Mouse (Mus musculus) forebrain, embryonic 14.5 days (tissue): ENCODE results near the gene Usp30. TPM values are rescaled to one million over a fixed set of nuclear protein-coding genes. Genes with fewer than 3 reads are reported as not detected.

Experiments
- ATAC-seq: fragments of 200-750 bp; cut with Nextera tagmentation; 2 replicates; pipeline ENCODE4 v1.8.0; 2017; ENCODE audit warnings: mild to moderate bottlenecking, moderate library complexity
- DNase-seq: peaks from one replicate; pipeline ENCODE4 v3.0.0-alpha.2; 2015; ENCODE audit warnings: low spot score
- H3K27ac ChIP-seq: fragments of 300-500 bp; sonication (generic); 2 replicates; pipeline ENCODE4 v1.5.1; 2014; ENCODE audit warnings: low read depth, mild to moderate bottlenecking, control low read depth, low read length, moderate library complexity
- H3K27me3 ChIP-seq: fragments of 300-500 bp; sonication (generic); replicated peaks from 2 replicates; pipeline ENCODE4 v1.6.1; 2014; ENCODE audit warnings: low read length, control low read depth, mixed read lengths; ENCODE audit not compliant: control insufficient read depth, insufficient read depth
- H3K36me3 ChIP-seq: fragments of 300-500 bp; sonication (generic); 2 replicates; pipeline ENCODE4 v1.6.1; 2014; ENCODE audit warnings: low read length, control low read depth; ENCODE audit not compliant: control insufficient read depth, insufficient read depth
- H3K4me1 ChIP-seq: fragments of 300-500 bp; sonication (generic); 2 replicates; pipeline ENCODE4 v1.6.1; 2014; ENCODE audit warnings: antibody characterized with exemption, low read length, control low read depth; ENCODE audit not compliant: control insufficient read depth, insufficient read depth
- H3K4me2 ChIP-seq: fragments of 300-500 bp; sonication (generic); 2 replicates; pipeline ENCODE4 v1.6.1; 2014; ENCODE audit warnings: mild to moderate bottlenecking, control low read depth, low read length
- H3K4me3 ChIP-seq: fragments of 300-500 bp; sonication (generic); 2 replicates; pipeline ENCODE4 v1.5.1; 2014; ENCODE audit warnings: low read depth, low read length, control low read depth
- H3K9ac ChIP-seq: fragments of 300-500 bp; sonication (generic); 2 replicates; pipeline ENCODE4 v1.6.1; 2014; ENCODE audit warnings: mild to moderate bottlenecking, low read length, control low read depth, moderate library complexity
- H3K9me3 ChIP-seq: fragments of 300-500 bp; sonication (generic); replicated peaks from 2 replicates; pipeline ENCODE4 v1.6.1; 2016; ENCODE audit warnings: low read length, control low read depth, mixed read lengths; ENCODE audit not compliant: control insufficient read depth
- WGBS: fragments of 180-500 bp; shearing (Covaris S2); extraction: QIAGEN DNeasy Blood & Tissue Kit; methylation state at CpG from one replicate; pipeline ENCODE4 v1.1.7; 2014; 5-methylcytosine and 5-hydroxymethylcytosine counted together
- polyA plus RNA-seq: library from polyadenylated mRNA; unstranded; fragments of >200 nt; fragmentation: Nextera tagmentation; extraction: Ambion mirVana; gene quantifications from 2 replicates; pipeline ENCODE4 v1.2.1, GENCODE M21; 2014

Usp30 gene
- polyA plus RNA-seq, result 13.9 and 16.9 TPM in 2 replicates

DNA sequence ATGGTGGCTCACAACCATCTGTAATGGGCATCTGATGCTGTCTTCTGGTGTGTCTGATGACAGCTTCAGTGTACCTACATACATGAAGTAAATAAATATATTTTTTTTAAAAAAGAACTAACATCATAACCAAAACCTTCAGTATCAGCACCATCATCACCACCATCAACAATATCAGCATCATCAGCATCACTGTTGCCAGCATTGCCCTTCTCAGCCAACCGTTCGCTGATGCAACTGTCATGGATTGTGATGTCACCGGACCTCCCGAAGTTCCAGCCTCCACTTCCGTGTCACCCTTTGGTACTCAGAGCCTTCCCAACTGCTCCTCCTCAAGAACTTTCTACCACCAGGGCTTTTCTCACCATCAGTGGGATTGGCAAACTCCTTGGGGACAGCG, at the start of gene Usp30:
TSS of gene Usp30 (plus strand) at position 301 of the 400 bp plus-strand sequence.
- DNase-seq (no peak), ATAC-seq (no peak)
- H3K9me3 ChIP-seq, result no peaks in the 10 kb centered on the region
- no peak within 1 kb of the TSS for H3K9ac ChIP-seq
- 96% methylated on average over 6 of the region's 6 CpGs for WGBS
- no peak within 1 kb of the TSS for H3K4me3 ChIP-seq
- H3K27ac ChIP-seq, result no peak within 1 kb of the TSS
- H3K36me3 ChIP-seq, result peaks cover 12% of the 10 kb centered on the region
- H3K4me2 ChIP-seq, result no peak within 1 kb of the TSS
- no peaks in the 10 kb centered on the region for H3K27me3 ChIP-seq
- H3K4me1 ChIP-seq, result peaks cover 4% of the 10 kb centered on the region; the same call in 1 of the 2 replicates

GRCm38 (mm10) chr5:114024390-114024789, 40.9 kb upstream of the Usp30 start:
- WGBS, result 56% methylated on average over 6 of the region's 6 CpGs
- no peak overlapping the region for H3K4me3 ChIP-seq
- H3K27me3 ChIP-seq, result no peaks in the 10 kb centered on the region
- no peak for DNase-seq
- no peak for ATAC-seq
- no peaks in the 10 kb centered on the region for H3K9me3 ChIP-seq
- H3K4me2 ChIP-seq, result peak overlapping the region; percentile 14; the same call in 1 of the 2 replicates
- peaks cover 8% of the 10 kb centered on the region; the same call in 1 of the 2 replicates for H3K36me3 ChIP-seq
- H3K27ac ChIP-seq, result no peak overlapping the region
- no peaks in the 10 kb centered on the region for H3K4me1 ChIP-seq
- H3K9ac ChIP-seq, result no peak overlapping the region

DNA sequence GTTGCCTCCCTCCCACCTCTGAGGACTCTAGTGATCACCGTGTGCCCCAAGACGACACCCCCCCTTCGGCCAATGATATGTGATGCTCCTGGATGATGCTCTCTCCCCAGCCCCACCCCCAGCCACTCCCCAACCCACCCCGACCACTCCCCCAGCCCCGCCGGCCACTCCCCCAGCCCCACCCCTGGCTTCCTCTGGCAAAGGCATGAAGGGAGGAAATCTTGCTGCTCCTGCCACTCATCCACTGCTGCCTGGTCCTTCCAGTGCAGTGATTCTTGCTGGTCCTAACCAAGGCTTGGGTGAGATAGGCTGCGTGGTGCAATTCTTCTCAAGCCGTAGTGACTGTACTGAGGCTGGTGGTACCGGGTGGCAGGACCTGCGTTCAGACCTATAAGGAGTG, 40.4 kb upstream of the Usp30 start:
- no peak overlapping the region for H3K27ac ChIP-seq
- H3K27me3 ChIP-seq, result no peaks in the 10 kb centered on the region
- no peak for ATAC-seq
- 9% methylated on average over 10 of the region's 10 CpGs for WGBS
- DNase-seq, result no peak
- no peak overlapping the region for H3K9ac ChIP-seq
- H3K36me3 ChIP-seq, result peaks cover 8% of the 10 kb centered on the region; the same call in 1 of the 2 replicates
- no peak overlapping the region for H3K4me3 ChIP-seq
- H3K4me2 ChIP-seq, result peak overlapping the region; percentile 14; the same call in 1 of the 2 replicates
- H3K4me1 ChIP-seq, result no peaks in the 10 kb centered on the region
- no peaks in the 10 kb centered on the region for H3K9me3 ChIP-seq

- H3K36me3 ChIP-seq, result peaks cover 14% of the 10 kb centered on the region; the same call in 1 of the 2 replicates
- ATAC-seq, result no peak
- H3K27ac ChIP-seq, result no peak overlapping the region
- WGBS, result 89% methylated on average over 12 of the region's 12 CpGs
- no peak overlapping the region for H3K4me2 ChIP-seq
- no peak overlapping the region for H3K9ac ChIP-seq
- no peak for DNase-seq
- no peaks in the 10 kb centered on the region for H3K27me3 ChIP-seq
- no peaks in the 10 kb centered on the region for H3K4me1 ChIP-seq
- H3K4me3 ChIP-seq, result no peak overlapping the region
- no peaks in the 10 kb centered on the region for H3K9me3 ChIP-seq
Observed at GRCm38 (mm10) chr5:114027217-114027944, 37.9 kb upstream of the Usp30 start.

DNA sequence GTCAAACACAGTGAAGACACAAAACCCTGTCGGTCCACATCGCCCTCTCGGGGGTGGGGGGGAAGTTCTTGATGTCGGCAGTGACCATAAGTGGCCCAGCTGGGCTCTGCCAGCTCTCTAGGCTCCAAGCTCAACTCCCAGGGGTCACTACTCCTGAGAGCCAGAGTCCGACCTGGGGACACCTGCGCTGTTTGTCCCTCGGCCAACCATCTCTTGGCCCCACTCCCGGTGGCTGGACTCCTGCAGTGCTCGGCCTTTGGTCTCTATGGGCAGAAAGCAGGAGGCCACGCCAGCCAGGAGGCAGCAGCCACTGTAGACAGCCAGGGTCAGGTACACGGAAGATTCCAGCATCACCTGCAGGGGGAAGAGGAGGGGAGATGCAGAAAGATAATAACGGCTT, 37.1 kb upstream of the Usp30 start:
- no peaks in the 10 kb centered on the region for H3K4me1 ChIP-seq
- peaks cover 14% of the 10 kb centered on the region; the same call in 1 of the 2 replicates for H3K36me3 ChIP-seq
- H3K9me3 ChIP-seq, result no peaks in the 10 kb centered on the region
- H3K27me3 ChIP-seq, result no peaks in the 10 kb centered on the region
- 87% methylated on average over 12 of the region's 12 CpGs for WGBS
- ATAC-seq, result no peak
- no peak for DNase-seq
- H3K4me3 ChIP-seq, result no peak overlapping the region
- no peak overlapping the region for H3K9ac ChIP-seq
- H3K27ac ChIP-seq, result no peak overlapping the region
- H3K4me2 ChIP-seq, result no peak overlapping the region

DNA sequence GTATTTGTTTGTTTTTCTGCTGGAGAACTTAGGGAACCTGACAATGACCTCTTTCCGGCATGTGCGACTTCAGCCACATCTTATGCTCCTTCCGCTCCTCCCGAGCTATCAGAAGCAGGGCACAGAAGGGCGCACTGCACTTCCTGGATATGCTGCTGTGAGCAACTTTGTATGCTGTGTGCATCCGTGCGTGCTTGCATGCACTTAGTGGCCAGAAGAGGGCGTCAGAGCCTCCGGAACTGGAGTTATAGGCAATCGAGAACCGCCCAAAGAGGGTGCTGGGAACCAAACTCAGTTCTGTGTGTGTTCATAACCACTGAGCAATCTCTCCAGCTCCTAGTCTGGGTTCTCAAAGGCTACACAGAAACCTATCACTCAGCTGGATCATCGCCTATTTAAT, 34.6 kb upstream of the Usp30 start:
- 95% methylated on average over 12 of the region's 12 CpGs for WGBS

GRCm38 (mm10) chr5:114032161-114032763, 33.0 kb upstream of the Usp30 start:
- 87% methylated on average over 3 of the region's 3 CpGs for WGBS
- no peak overlapping the region for H3K9ac ChIP-seq
- no peaks in the 10 kb centered on the region for H3K27me3 ChIP-seq
- no peak for ATAC-seq
- no peak for DNase-seq
- H3K27ac ChIP-seq, result no peak overlapping the region
- H3K4me1 ChIP-seq, result no peaks in the 10 kb centered on the region
- H3K9me3 ChIP-seq, result no peaks in the 10 kb centered on the region
- peaks cover 17% of the 10 kb centered on the region; the same call in 1 of the 2 replicates for H3K36me3 ChIP-seq
- H3K4me2 ChIP-seq, result no peak overlapping the region
- H3K4me3 ChIP-seq, result no peak overlapping the region

More for the DNA sequence above, 34.6 kb upstream of the Usp30 start:
- H3K9me3 ChIP-seq, result no peaks in the 10 kb centered on the region
- no peak overlapping the region for H3K4me3 ChIP-seq
- no peak overlapping the region for H3K9ac ChIP-seq
- H3K27me3 ChIP-seq, result no peaks in the 10 kb centered on the region
- no peak overlapping the region for H3K4me2 ChIP-seq
- ATAC-seq (no peak), DNase-seq (no peak)
- no peaks in the 10 kb centered on the region for H3K4me1 ChIP-seq
- H3K36me3 ChIP-seq, result peaks cover 14% of the 10 kb centered on the region; the same call in 1 of the 2 replicates
- no peak overlapping the region for H3K27ac ChIP-seq

- Histone ChIP-seq H3K27me3 (no peaks in the 10 kb centered on the region), H3K9ac (no peak overlapping the region), H3K4me1 (no peaks in the 10 kb centered on the region), H3K36me3 (peaks cover 18% of the 10 kb centered on the region; the same call in 1 of the 2 replicates), H3K9me3 (no peaks in the 10 kb centered on the region), H3K27ac (no peak overlapping the region), H3K4me2 (no peak overlapping the region), H3K4me3 (no peak overlapping the region)
- no peak for ATAC-seq
- DNase-seq, result no peak
- 83% methylated on average over 7 of the region's 7 CpGs for WGBS
Observed at GRCm38 (mm10) chr5:114034393-114034792, 30.9 kb upstream of the Usp30 start.

DNA sequence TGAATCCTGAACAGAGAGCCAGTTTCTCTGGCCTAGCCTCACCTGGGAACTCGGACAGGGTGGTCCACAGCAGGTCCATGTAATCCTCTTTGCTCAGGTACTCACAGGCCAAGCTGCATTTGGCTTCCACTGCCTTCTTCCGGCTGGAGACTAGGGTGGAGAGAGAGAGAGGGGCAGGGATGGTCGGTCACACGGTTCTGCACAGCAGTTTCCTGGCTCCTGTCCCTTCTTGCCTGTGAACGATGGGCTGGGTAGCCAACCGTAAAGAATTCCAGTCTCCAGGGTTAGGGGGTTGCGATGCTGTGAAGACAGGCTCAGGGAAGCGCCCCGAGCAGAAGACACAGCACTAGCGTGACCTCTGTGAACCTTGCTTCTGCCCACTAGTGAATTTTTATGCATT, 30.1 kb upstream of the Usp30 start:
- ATAC-seq, result no peak
- DNase-seq, result no peak
- Histone ChIP-seq H3K4me1 (no peaks in the 10 kb centered on the region), H3K9ac (no peak overlapping the region), H3K9me3 (no peaks in the 10 kb centered on the region), H3K27me3 (no peaks in the 10 kb centered on the region), H3K4me2 (no peak overlapping the region), H3K27ac (no peak overlapping the region), H3K36me3 (peaks cover 18% of the 10 kb centered on the region; the same call in 1 of the 2 replicates), H3K4me3 (no peak overlapping the region)
- 53% methylated on average over 10 of the region's 10 CpGs for WGBS
